ENCODE assay signal across 18 mouse cellular contexts in the genomic region with DNA sequence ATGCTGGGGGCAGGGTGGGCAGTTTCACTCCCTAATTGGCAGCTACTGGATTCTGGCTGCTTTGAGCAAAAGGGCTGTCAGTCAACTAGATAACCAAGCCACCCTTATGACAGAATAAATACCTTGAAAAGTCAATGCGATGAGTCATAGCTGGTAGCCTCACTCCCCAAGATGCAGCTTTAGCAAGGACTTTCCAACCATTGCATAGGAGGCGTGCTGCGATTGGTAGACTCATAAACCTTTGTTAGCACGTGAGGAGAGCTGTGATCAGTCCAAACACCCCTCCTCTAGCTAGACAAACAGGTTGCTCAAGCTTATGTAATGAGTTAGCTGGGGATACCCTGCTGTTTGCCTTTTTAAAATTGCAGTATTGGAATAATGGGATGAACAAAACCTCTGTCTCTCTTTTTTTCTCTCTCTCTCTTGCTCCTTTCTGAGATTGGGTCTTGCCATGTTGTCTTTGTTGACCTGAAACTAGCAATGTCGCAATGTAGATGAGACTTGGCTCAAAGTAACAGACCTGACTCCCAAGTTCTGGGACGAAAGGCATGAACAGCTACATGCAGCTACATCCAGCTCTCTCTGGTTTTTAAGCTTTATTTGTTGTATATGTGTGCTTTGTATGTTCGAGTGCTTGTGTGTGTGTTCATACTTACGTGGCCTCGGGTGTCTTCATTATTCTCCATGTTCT. TPM values are rescaled to one million over a fixed set of nuclear protein-coding genes. Genes with fewer than 3 reads are reported as not detected.
DNase-seq lines count a peak whose midpoint lies in the region; ATAC-seq and TF ChIP-seq lines count a peak whose summit lies in the region.
"Had no signal": no experiment of that assay in that cellular context is flagged by ENCODE, and none has a peak within 500 bp of the region (broad histone marks: within the 10 kb centered on the region; RNA-seq: fewer than 3 reads in every experiment).

No protein-coding gene starts in this region.

- ATAC-seq in intestine, embryonic 15.5 days, result peak; percentile 88
- ATAC-seq in stomach, postnatal 0 days (ENCODE audit: low FRiP score, low TSS enrichment), result peak; percentile 79
- no peak for ATAC-seq in kidney, embryonic 15.5 days (replicated peaks; ENCODE audit: low FRiP score)

- no peaks in the 10 kb centered on the region for H3K9me3 ChIP-seq in intestine, embryonic 15.5 days
- no peaks in the 10 kb centered on the region for H3K9me3 ChIP-seq in stomach, postnatal 0 days (ENCODE audit: control insufficient read depth, low read length)
- H3K9me3 ChIP-seq in kidney, embryonic 15.5 days (replicated peaks), result no peaks in the 10 kb centered on the region
- H3K9me3 ChIP-seq: heart, embryonic 12.5 days; limb, embryonic 12.5 days; neural tube, embryonic 13.5 days had no signal

- 0 out of 2 replicates have a peak, but pooled peaks cover 4% of the 10 kb centered on the region for H3K4me1 ChIP-seq in intestine, embryonic 15.5 days (replicated peaks)
- H3K4me1 ChIP-seq in stomach, postnatal 0 days (replicated peaks; ENCODE audit: control insufficient read depth, insufficient read depth), result no peaks in the 10 kb centered on the region
- no peaks in the 10 kb centered on the region for H3K4me1 ChIP-seq in kidney, embryonic 15.5 days
- H3K4me1 ChIP-seq: heart, embryonic 12.5 days; limb, embryonic 12.5 days had no signal

- no peaks in the 10 kb centered on the region for H3K27me3 ChIP-seq in intestine, embryonic 15.5 days (replicated peaks)
- H3K27me3 ChIP-seq in stomach, postnatal 0 days (ENCODE audit: control insufficient read depth, insufficient read depth, low read length), result no peaks in the 10 kb centered on the region
- no peaks in the 10 kb centered on the region for H3K27me3 ChIP-seq in kidney, embryonic 15.5 days
- H3K27me3 ChIP-seq: heart, embryonic 12.5 days; limb, embryonic 12.5 days; neural tube, embryonic 13.5 days had no signal

- peak; percentile 13 for DNase-seq in lung, postnatal 25 days (ENCODE audit: low spot score)
- no peak for DNase-seq in lung, postnatal 14 days
- peak; percentile 15 for DNase-seq in adrenal gland, postnatal 10 days
- DNase-seq in stomach, postnatal 0 days (ENCODE audit: low spot score), result peak; percentile 38
- DNase-seq in ovary, postnatal 10 days (ENCODE audit: low spot score), result no peak
- DNase-seq: cerebellum, adult 9-10 months; embryo, embryonic 11 days; gastrocnemius, postnatal 25 days; kidney, adult 11 months; kidney, postnatal 36 days had no signal

- H3K4me2 ChIP-seq in intestine, embryonic 15.5 days (replicated peaks), result no peak overlapping the region
- no peak overlapping the region for H3K4me2 ChIP-seq in stomach, postnatal 0 days (replicated peaks; ENCODE audit: low read depth)
- H3K4me2 ChIP-seq in kidney, embryonic 15.5 days, result no peak overlapping the region
- H3K4me2 ChIP-seq: heart, embryonic 12.5 days; limb, embryonic 12.5 days; neural tube, embryonic 13.5 days had no signal

- 75% methylated on average over 9 of the region's 9 CpGs for WGBS in intestine, embryonic 15.5 days
- WGBS in stomach, postnatal 0 days, result 63% methylated on average over 9 of the region's 9 CpGs
- WGBS in kidney, embryonic 15.5 days, result 81% methylated on average over 9 of the region's 9 CpGs

- no peak overlapping the region for H3K9ac ChIP-seq in intestine, embryonic 15.5 days
- no peak overlapping the region for H3K9ac ChIP-seq in stomach, postnatal 0 days (ENCODE audit: low read length)
- H3K9ac ChIP-seq in kidney, embryonic 15.5 days, result no peak overlapping the region
- H3K9ac ChIP-seq: heart, embryonic 12.5 days; limb, embryonic 12.5 days; neural tube, embryonic 13.5 days had no signal

- no peaks in the 10 kb centered on the region for H3K36me3 ChIP-seq in intestine, embryonic 15.5 days
- H3K36me3 ChIP-seq in stomach, postnatal 0 days (ENCODE audit: control insufficient read depth, insufficient read depth, low read length), result no peaks in the 10 kb centered on the region
- H3K36me3 ChIP-seq in kidney, embryonic 15.5 days, result no peaks in the 10 kb centered on the region
- H3K36me3 ChIP-seq: heart, embryonic 12.5 days; limb, embryonic 12.5 days; neural tube, embryonic 13.5 days had no signal

- no peak for TF ChIP-seq CTCF in stomach, postnatal 0 days (IDR thresholded peaks at IDR 0.05; ENCODE audit: low read depth)

- no peak for TF ChIP-seq EP300 in stomach, postnatal 0 days (optimal IDR thresholded peaks at IDR 0.05)

- H3K4me3 ChIP-seq in intestine, embryonic 15.5 days (replicated peaks), result no peak overlapping the region
- H3K4me3 ChIP-seq in stomach, postnatal 0 days (ENCODE audit: low read depth, low read length), result no peak overlapping the region
- no peak overlapping the region for H3K4me3 ChIP-seq in kidney, embryonic 15.5 days (replicated peaks)
- H3K4me3 ChIP-seq: heart, embryonic 12.5 days; limb, embryonic 12.5 days; neural tube, embryonic 13.5 days had no signal

- no peak overlapping the region for H3K27ac ChIP-seq in intestine, embryonic 15.5 days
- no peak overlapping the region for H3K27ac ChIP-seq in stomach, postnatal 0 days (replicated peaks)
- no peak overlapping the region for H3K27ac ChIP-seq in kidney, embryonic 15.5 days
- H3K27ac ChIP-seq: limb, embryonic 12.5 days; neural tube, embryonic 13.5 days had no signal

RNA-seq across cellular contexts. Expression of a gene that starts 2.5 kb away (rescaled TPM):
- total RNA-seq in adrenal gland, postnatal 10 days (2021), result not detected
- not detected in 2 replicates for polyA plus RNA-seq in intestine, embryonic 15.5 days (2015; fragmentation: Nextera tagmentation; extraction: Ambion mirVana)
- polyA plus RNA-seq in stomach, postnatal 0 days (2015; fragmentation: Nextera tagmentation; extraction: Ambion mirVana), result 0.34 and 0.48 TPM in 2 replicates
- polyA plus RNA-seq in kidney, embryonic 15.5 days (2015; fragmentation: Nextera tagmentation; extraction: Ambion mirVana), result 0.09 TPM in 1 of 2 replicates, not detected in the other
- total RNA-seq: gastrocnemius, postnatal 25 days; hematopoietic stem cell, adult 5-6 weeks; left cerebral cortex, adult 18-20 months; megakaryocyte, adult 5-6 weeks had no signal
- polyA plus RNA-seq: limb, embryonic 12.5 days; neural tube, embryonic 13.5 days had no signal

RNA-seq across cellular contexts. Expression of a gene that starts 16.6 kb away (rescaled TPM):
- total RNA-seq in adrenal gland, postnatal 10 days (2021), result under 1 TPM; 0.15 to 0.27 TPM
- not detected in 2 replicates for polyA plus RNA-seq in intestine, embryonic 15.5 days (2015; fragmentation: Nextera tagmentation; extraction: Ambion mirVana)
- not detected in 2 replicates for polyA plus RNA-seq in stomach, postnatal 0 days (2015; fragmentation: Nextera tagmentation; extraction: Ambion mirVana)
- 0.09 TPM in 1 of 2 replicates, not detected in the other for polyA plus RNA-seq in kidney, embryonic 15.5 days (2015; fragmentation: Nextera tagmentation; extraction: Ambion mirVana)
- total RNA-seq: hematopoietic stem cell, adult 5-6 weeks; megakaryocyte, adult 5-6 weeks had no signal
- polyA plus RNA-seq: heart, embryonic 12.5 days had no signal

RNA-seq across cellular contexts. Expression of a gene that starts 25.0 kb away (rescaled TPM):
- total RNA-seq in adrenal gland, postnatal 10 days (2021), result not detected
- not detected in 2 replicates for polyA plus RNA-seq in intestine, embryonic 15.5 days (2015; fragmentation: Nextera tagmentation; extraction: Ambion mirVana)
- polyA plus RNA-seq in stomach, postnatal 0 days (2015; fragmentation: Nextera tagmentation; extraction: Ambion mirVana), result 0.25 and 0.29 TPM in 2 replicates
- not detected in 2 replicates for polyA plus RNA-seq in kidney, embryonic 15.5 days (2015; fragmentation: Nextera tagmentation; extraction: Ambion mirVana)
- total RNA-seq: gastrocnemius, postnatal 25 days; hematopoietic stem cell, adult 5-6 weeks; left cerebral cortex, adult 18-20 months; megakaryocyte, adult 5-6 weeks had no signal
- polyA plus RNA-seq: heart, embryonic 12.5 days; limb, embryonic 12.5 days; neural tube, embryonic 13.5 days had no signal

Comparison
In these comparisons a context has a peak if more than half of its experiments do, and no peak if none do; other contexts are left out.
1. DNase-seq: peak in lung, postnatal 25 days (single experiment), adrenal gland, postnatal 10 days (single experiment) and stomach, postnatal 0 days (single experiment); none in lung, postnatal 14 days (single experiment) and ovary, postnatal 10 days (single experiment).